In the genomic region with DNA sequence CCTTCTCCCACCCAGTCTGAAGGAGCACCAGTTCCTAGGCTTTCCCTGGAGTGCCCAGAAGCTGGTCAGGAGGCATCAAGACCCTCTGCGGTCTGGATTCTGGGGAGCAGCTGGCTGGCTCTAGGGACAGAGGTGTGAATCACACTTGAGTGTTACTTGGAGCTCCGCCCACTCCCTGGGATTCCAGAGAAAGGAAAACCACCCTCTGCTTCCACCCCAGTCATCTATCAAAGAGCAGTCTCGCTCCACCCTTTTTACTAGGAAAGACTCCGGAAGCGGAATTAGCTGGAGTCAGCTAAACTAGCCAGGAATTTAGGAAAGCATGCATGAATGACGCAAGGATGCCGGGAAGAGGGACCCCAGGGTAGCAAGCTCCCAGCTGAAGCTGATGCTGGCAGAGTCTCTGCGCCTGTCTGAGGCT, we compare ENCODE assay signal across 7 mouse cellular contexts. TPM values are rescaled to one million over a fixed set of nuclear protein-coding genes. Genes with fewer than 3 reads are reported as not detected.
DNase-seq lines count a peak whose midpoint lies in the region; ATAC-seq and TF ChIP-seq lines count a peak whose summit lies in the region.

No protein-coding gene starts in this region.

- H3K27me3 ChIP-seq in heart, embryonic 12.5 days (replicated peaks), result peaks cover 27% of the 10 kb centered on the region; the same call in 1 of the 2 replicates
- no peaks in the 10 kb centered on the region for H3K27me3 ChIP-seq in myocyte (ENCODE audit: control insufficient read depth, insufficient read depth, insufficient read length)

- H3K79me2 ChIP-seq in myocyte (ENCODE audit: control insufficient read depth, insufficient read depth), result no peaks in the 10 kb centered on the region

- in situ Hi-C loops in ES-E14 (cut with MboI; ENCODE audit: low sequenced_read_pairs in 2 of 2, unreplicated experiment in 2 of 2), result no loop called here

- under 1% methylated on average over 8 of the region's 8 CpGs for WGBS in heart, embryonic 12.5 days

- H3ac ChIP-seq in myocyte (ENCODE audit: control insufficient read depth, insufficient read length), result no peak overlapping the region

- no peak overlapping the region for H3K27ac ChIP-seq in ES-E14 (ENCODE audit: insufficient read depth, low read depth, low read length, poor library complexity, severe bottlenecking)
- H3K27ac ChIP-seq in heart, embryonic 12.5 days (ENCODE audit: poor library complexity, severe bottlenecking), result no peak overlapping the region

- H3K4me1 ChIP-seq in ES-E14 (ENCODE audit: control insufficient read depth in 2 of 2, insufficient read depth in 2 of 2, low read length in 2 of 2, poor library complexity in 1 of 2), result peaks cover 0 to 5% of the 10 kb centered on the region in 2 experiments; a peak in 1 of 4 replicates
- H3K4me1 ChIP-seq in heart, embryonic 12.5 days (replicated peaks), result peaks cover 8% of the 10 kb centered on the region

- no peak overlapping the region for H3K9ac ChIP-seq in ES-E14 (ENCODE audit: insufficient read depth, low read depth, low read length, poor library complexity, severe bottlenecking)
- H3K9ac ChIP-seq in heart, embryonic 12.5 days, result no peak overlapping the region

- peak overlapping the region; percentile 48 for H3K4me2 ChIP-seq in heart, embryonic 12.5 days
- peak overlapping the region; percentile 62 for H3K4me2 ChIP-seq in myocyte (ENCODE audit: low read depth)

- H3K9me3 ChIP-seq in ES-E14 (ENCODE audit: control insufficient read depth, insufficient read depth, low read depth, low read length), result no peaks in the 10 kb centered on the region
- H3K9me3 ChIP-seq in heart, embryonic 12.5 days (replicated peaks), result no peaks in the 10 kb centered on the region

- TF ChIP-seq POLR2A in myocyte (IDR thresholded peaks at IDR 0.05; ENCODE audit: insufficient read length, low read depth), result no peak

- H3K36me3 ChIP-seq in ES-E14 (ENCODE audit: control insufficient read depth, insufficient read depth, low read length, poor library complexity, severe bottlenecking), result no peaks in the 10 kb centered on the region
- H3K36me3 ChIP-seq in heart, embryonic 12.5 days, result no peaks in the 10 kb centered on the region
- no peaks in the 10 kb centered on the region for H3K36me3 ChIP-seq in myocyte (ENCODE audit: control insufficient read depth, insufficient read depth)

- H3K4me3 ChIP-seq in ES-E14 (ENCODE audit: insufficient read depth in 1 of 2, low read depth in 1 of 2, low read length in 2 of 2, poor library complexity in 1 of 2, severe bottlenecking in 1 of 2) (no peak overlapping the region; a peak in 1 of 4 replicates), myocyte (no peak overlapping the region)
- no peak overlapping the region for H3K4me3 ChIP-seq in heart, embryonic 12.5 days

- ATAC-seq in heart, embryonic 12.5 days (ENCODE audit: insufficient number of reproducible peaks, low FRiP score), result no peak

- peak; percentile 68 for DNase-seq in ES-E14 (ENCODE audit: low read depth, low spot score)
- DNase-seq in brain, adult 2 months (ENCODE audit: low read depth, low spot score), result peak; percentile 71
- DNase-seq in kidney, postnatal 36 days, result peak; percentile 64 to 71
- DNase-seq in spleen, adult 12 weeks (ENCODE audit: low spot score), result no peak
- DNase-seq in left cerebral cortex, adult 11 months (ENCODE audit: low spot score), result no peak

TF ChIP-seq in ES-E14, 5 proteins besides CTCF, POLR2A, EP300 and RAD21:
- TF ChIP-seq MAFK (IDR thresholded peaks at IDR 0.05; ENCODE audit: insufficient read depth, low read depth, low read length), result peak; percentile 77
- TF ChIP-seq CHD2 (IDR thresholded peaks at IDR 0.05; ENCODE audit: low read depth, low read length), result no peak

TF ChIP-seq in myocyte, 11 proteins besides CTCF, POLR2A, EP300 and RAD21:
- TF ChIP-seq TCF3 (IDR thresholded peaks at IDR 0.05; ENCODE audit: insufficient read length, low read depth) (no peak), USF1 (IDR thresholded peaks at IDR 0.05; ENCODE audit: low read depth) (no peak), SRF (IDR thresholded peaks at IDR 0.05; ENCODE audit: control insufficient read depth, insufficient read length, low read depth) (no peak), MYOD1 (IDR thresholded peaks at IDR 0.05; ENCODE audit: control insufficient read depth in 1 of 3, insufficient read length in 2 of 3, low read depth in 2 of 3) (peak in 2 of 3 experiments; percentile 37 to 38), E2F4 (IDR thresholded peaks at IDR 0.05; ENCODE audit: insufficient read depth) (no peak), MYOG (IDR thresholded peaks at IDR 0.05; ENCODE audit: control insufficient read depth in 1 of 3, insufficient read depth in 1 of 3, insufficient read length in 2 of 3, low read depth in 2 of 3) (no peak), CEBPB (IDR thresholded peaks at IDR 0.05; ENCODE audit: insufficient read depth, poor library complexity, severe bottlenecking) (0 out of 2 replicates have a peak, but pooled peaks have one; percentile 16), POLR2AphosphoS2 (IDR thresholded peaks at IDR 0.05; ENCODE audit: insufficient read length, low read depth) (no peak), MAX (IDR thresholded peaks at IDR 0.05; ENCODE audit: low read depth) (no peak)

RNA-seq across cellular contexts. Expression of a gene that starts 18.9 kb away (rescaled TPM):
- 3.8 and 4.5 TPM in 2 replicates for total RNA-seq in ES-E14 (2012; rRNA removed)
- polyA plus RNA-seq in heart, embryonic 12.5 days (2016; fragmentation: Nextera tagmentation; extraction: Ambion mirVana), result 0.18 and 0.27 TPM in 2 replicates
- polyA plus RNA-seq in myocyte (2012; fragmentation: generic; extraction: Trizol), result 4.9 TPM

Comparison
In these comparisons a context has a peak if more than half of its experiments do, and no peak if none do; other contexts are left out.
1. DNase-seq: peak in ES-E14 (single experiment), brain, adult 2 months (single experiment) and kidney, postnatal 36 days (2 of 2); none in spleen, adult 12 weeks (single experiment) and left cerebral cortex, adult 11 months (single experiment).